ENCODE assay signal across 11 mouse cellular contexts in the genomic region with DNA sequence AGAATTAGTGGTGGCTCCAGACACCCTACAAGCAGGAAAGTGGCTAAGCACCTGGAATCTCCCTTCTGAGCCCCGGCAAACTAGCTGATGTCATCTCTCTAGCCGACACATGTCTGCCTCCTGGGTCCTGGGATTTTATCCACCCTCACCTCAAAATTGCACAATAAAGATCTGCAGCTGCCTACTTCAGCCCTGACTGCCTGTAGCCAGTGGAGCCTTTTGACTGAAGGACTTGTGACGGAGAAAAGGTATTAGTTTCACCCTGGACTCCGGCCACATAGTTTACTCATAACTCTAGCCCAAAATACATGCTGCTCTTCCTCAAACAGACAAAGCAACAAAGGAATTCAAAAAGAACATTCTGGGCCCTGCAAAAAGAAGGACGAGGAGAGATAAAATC.
DNase-seq lines count a peak whose midpoint lies in the region; ATAC-seq and TF ChIP-seq lines count a peak whose summit lies in the region.
"Had no signal": no experiment of that assay in that cellular context is flagged by ENCODE, and none has a peak within 500 bp of the region (broad histone marks: within the 10 kb centered on the region; RNA-seq: fewer than 3 reads in every experiment).

No protein-coding gene starts in this region.

- no peaks in the 10 kb centered on the region for H3K27me3 ChIP-seq in embryonic facial prominence, embryonic 12.5 days
- H3K27me3 ChIP-seq in embryonic facial prominence, embryonic 10.5 days (replicated peaks; ENCODE audit: low read depth, poor library complexity, severe bottlenecking): no peaks in the 10 kb centered on the region
- H3K27me3 ChIP-seq in limb, embryonic 12.5 days: no peaks in the 10 kb centered on the region
- no peaks in the 10 kb centered on the region for H3K27me3 ChIP-seq in limb, embryonic 10.5 days (ENCODE audit: low read depth, poor library complexity, severe bottlenecking)
- no peaks in the 10 kb centered on the region for H3K27me3 ChIP-seq in liver, embryonic 16.5 days (ENCODE audit: control insufficient read depth, insufficient read depth, low read depth, low read length)

- no peak for TF ChIP-seq CTCF in embryonic fibroblast, embryonic 13.5 days (IDR thresholded peaks at IDR 0.05; ENCODE audit: borderline replicate concordance, insufficient read depth, low read length)

- no peak overlapping the region for H3K9ac ChIP-seq in embryonic facial prominence, embryonic 12.5 days
- no peak overlapping the region for H3K9ac ChIP-seq in limb, embryonic 12.5 days (replicated peaks)
- 0 out of 2 replicates have a peak overlapping the region, but pooled peaks have one; percentile 17 for H3K9ac ChIP-seq in liver, embryonic 16.5 days (ENCODE audit: low read depth, low read length)

- H3K9me3 ChIP-seq in embryonic facial prominence, embryonic 12.5 days: no peaks in the 10 kb centered on the region
- H3K9me3 ChIP-seq in embryonic facial prominence, embryonic 10.5 days: no peaks in the 10 kb centered on the region
- H3K9me3 ChIP-seq in limb, embryonic 12.5 days: no peaks in the 10 kb centered on the region
- H3K9me3 ChIP-seq in limb, embryonic 10.5 days (replicated peaks): no peaks in the 10 kb centered on the region
- H3K9me3 ChIP-seq in liver, embryonic 16.5 days (replicated peaks; ENCODE audit: control insufficient read depth, low read length): no peaks in the 10 kb centered on the region

- no peak overlapping the region for H3K4me2 ChIP-seq in embryonic facial prominence, embryonic 12.5 days (replicated peaks)
- no peak overlapping the region for H3K4me2 ChIP-seq in limb, embryonic 12.5 days
- peak overlapping the region; percentile 60 for H3K4me2 ChIP-seq in liver, embryonic 16.5 days (ENCODE audit: low read depth, low read length)

- H3K4me3 ChIP-seq in embryonic facial prominence, embryonic 12.5 days: no peak overlapping the region
- H3K4me3 ChIP-seq in embryonic facial prominence, embryonic 10.5 days: no peak overlapping the region
- no peak overlapping the region for H3K4me3 ChIP-seq in limb, embryonic 12.5 days (replicated peaks)
- no peak overlapping the region for H3K4me3 ChIP-seq in limb, embryonic 10.5 days
- H3K4me3 ChIP-seq in embryonic fibroblast, embryonic 13.5 days (ENCODE audit: insufficient read depth, low read length): peak overlapping the region; percentile 21; the same call in 1 of the 2 replicates
- H3K4me3 ChIP-seq in liver, embryonic 16.5 days (ENCODE audit: low read depth, low read length): no peak overlapping the region

- H3K4me1 ChIP-seq in embryonic facial prominence, embryonic 12.5 days: peaks cover 30% of the 10 kb centered on the region
- H3K4me1 ChIP-seq in embryonic facial prominence, embryonic 10.5 days: peaks cover 41% of the 10 kb centered on the region
- peaks cover 45% of the 10 kb centered on the region for H3K4me1 ChIP-seq in limb, embryonic 12.5 days (replicated peaks)
- H3K4me1 ChIP-seq in limb, embryonic 10.5 days: peaks cover 34% of the 10 kb centered on the region
- peaks cover 39% of the 10 kb centered on the region for H3K4me1 ChIP-seq in embryonic fibroblast, embryonic 13.5 days (ENCODE audit: control insufficient read depth, insufficient read depth, low read length)
- peaks cover 36% of the 10 kb centered on the region for H3K4me1 ChIP-seq in liver, embryonic 16.5 days (ENCODE audit: control insufficient read depth, low read depth, low read length)

- 46% methylated on average over 5 of the region's 5 CpGs for WGBS in embryonic facial prominence, embryonic 12.5 days
- 74% methylated on average over 5 of the region's 5 CpGs for WGBS in embryonic facial prominence, embryonic 10.5 days
- WGBS in limb, embryonic 12.5 days: 49% methylated on average over 5 of the region's 5 CpGs
- WGBS in limb, embryonic 10.5 days: 71% methylated on average over 5 of the region's 5 CpGs
- WGBS in liver, embryonic 16.5 days (ENCODE audit: insufficient replicate concordance): 54% methylated on average over 5 of the region's 5 CpGs

- DNase-seq in embryonic facial prominence, embryonic 10.5 days (ENCODE audit: low spot score): no peak
- DNase-seq in limb, embryonic 10.5 days (ENCODE audit: low spot score): no peak
- no peak for DNase-seq in layer of hippocampus, adult 9-11 months
- no peak for DNase-seq in spleen, postnatal 14 days (ENCODE audit: low spot score in 2 of 2)
- DNase-seq: cerebellum, postnatal 10 days; kidney, postnatal 14 days had no signal

- no peaks in the 10 kb centered on the region for H3K36me3 ChIP-seq in embryonic facial prominence, embryonic 12.5 days
- no peaks in the 10 kb centered on the region for H3K36me3 ChIP-seq in embryonic facial prominence, embryonic 10.5 days (replicated peaks)
- no peaks in the 10 kb centered on the region for H3K36me3 ChIP-seq in limb, embryonic 12.5 days
- no peaks in the 10 kb centered on the region; the same call in 1 of the 2 replicates for H3K36me3 ChIP-seq in limb, embryonic 10.5 days
- no peaks in the 10 kb centered on the region for H3K36me3 ChIP-seq in liver, embryonic 16.5 days (ENCODE audit: control insufficient read depth, insufficient read depth)

- no peak for TF ChIP-seq POLR2A in embryonic fibroblast, embryonic 13.5 days (IDR thresholded peaks at IDR 0.05; ENCODE audit: low read depth, low read length)

- no peak for ATAC-seq in embryonic facial prominence, embryonic 12.5 days (ENCODE audit: insufficient number of reproducible peaks, insufficient read depth, low FRiP score, low TSS enrichment)
- no peak for ATAC-seq in limb, embryonic 12.5 days (ENCODE audit: insufficient number of reproducible peaks, insufficient read depth, low FRiP score, low TSS enrichment, low read depth)
- ATAC-seq in liver, embryonic 16.5 days (ENCODE audit: low read depth): no peak
- ATAC-seq: hindbrain, postnatal 0 days had no signal

- H3K27ac ChIP-seq in embryonic facial prominence, embryonic 12.5 days: 0 out of 2 replicates have a peak overlapping the region, but pooled peaks have one; percentile 19
- H3K27ac ChIP-seq in embryonic facial prominence, embryonic 10.5 days (replicated peaks): no peak overlapping the region; the same call in 1 of the 2 replicates
- peak overlapping the region; percentile 50; the same call in 1 of the 2 replicates for H3K27ac ChIP-seq in limb, embryonic 12.5 days
- no peak overlapping the region for H3K27ac ChIP-seq in limb, embryonic 10.5 days
- H3K27ac ChIP-seq in embryonic fibroblast, embryonic 13.5 days (ENCODE audit: insufficient read depth, low read length): peak overlapping the region; percentile 96
- peak overlapping the region; percentile 89 for H3K27ac ChIP-seq in liver, embryonic 16.5 days (ENCODE audit: low read length)
- H3K27ac ChIP-seq: hindbrain, postnatal 0 days had no signal

Comparison
In these comparisons a context has a peak if more than half of its experiments do, and no peak if none do; other contexts are left out.
1. H3K27ac ChIP-seq: peak in embryonic facial prominence, embryonic 12.5 days (single experiment), limb, embryonic 12.5 days (single experiment), embryonic fibroblast, embryonic 13.5 days (single experiment) and liver, embryonic 16.5 days (single experiment); none in embryonic facial prominence, embryonic 10.5 days (single experiment) and limb, embryonic 10.5 days (single experiment).